Mouse (Mus musculus) midbrain, embryonic 16.5 days (tissue): ENCODE measurements at regions not wholly inside any gene's neighbourhood (a gene's known extent, or its start where the extent isn't known, plus 50 kb on each side); places are given as distances from the start of the nearest gene placed in this dataset.

Experiments
- ATAC-seq: fragments of 200-750 bp; cut with Nextera tagmentation; 2 replicates; pipeline ENCODE4 v1.8.0; 2017; ENCODE audit warnings: moderate TSS enrichment
- H3K27ac ChIP-seq: fragments of 300-500 bp; sonication (generic); 2 replicates; pipeline ENCODE4 v1.5.1; 2014; ENCODE audit warnings: mild to moderate bottlenecking, low read length, mixed read lengths
- H3K27me3 ChIP-seq: fragments of 300-500 bp; sonication (generic); 2 replicates; pipeline ENCODE4 v1.6.1; 2014; ENCODE audit warnings: low read depth, low read length, mixed read lengths; ENCODE audit not compliant: control insufficient read depth, insufficient read depth
- H3K36me3 ChIP-seq: fragments of 300-500 bp; sonication (generic); 2 replicates; pipeline ENCODE4 v1.6.1; 2014; ENCODE audit warnings: mild to moderate bottlenecking, low read length, moderate library complexity, mixed read lengths; ENCODE audit not compliant: control insufficient read depth, insufficient read depth
- H3K4me1 ChIP-seq: fragments of 300-500 bp; sonication (generic); 2 replicates; pipeline ENCODE4 v1.6.1; 2014; ENCODE audit warnings: mild to moderate bottlenecking, low read length, mixed read lengths; ENCODE audit not compliant: control insufficient read depth, insufficient read depth
- H3K4me2 ChIP-seq: fragments of 300-500 bp; sonication (generic); 2 replicates; pipeline ENCODE4 v1.6.1; 2014; ENCODE audit warnings: mild to moderate bottlenecking, low read length, mixed read lengths
- H3K4me3 ChIP-seq: fragments of 300-500 bp; sonication (generic); 2 replicates; pipeline ENCODE4 v1.5.1; 2014; ENCODE audit warnings: low read depth, mild to moderate bottlenecking, low read length, moderate library complexity, mixed read lengths
- H3K9ac ChIP-seq: fragments of 300-500 bp; sonication (generic); 2 replicates; pipeline ENCODE4 v1.6.1; 2014; ENCODE audit warnings: low read depth, low read length, mixed read lengths
- H3K9me3 ChIP-seq: fragments of 300-500 bp; sonication (generic); replicated peaks from 2 replicates; pipeline ENCODE4 v1.6.1; 2014; ENCODE audit warnings: mild to moderate bottlenecking, low read length, mixed read lengths; ENCODE audit not compliant: control insufficient read depth, poor library complexity, severe bottlenecking
- WGBS: fragments of 180-500 bp; shearing (Covaris S2); extraction: QIAGEN DNeasy Blood & Tissue Kit; methylation state at CpG from one replicate; pipeline ENCODE4 v1.1.7; 2014; 5-methylcytosine and 5-hydroxymethylcytosine counted together

DNA sequence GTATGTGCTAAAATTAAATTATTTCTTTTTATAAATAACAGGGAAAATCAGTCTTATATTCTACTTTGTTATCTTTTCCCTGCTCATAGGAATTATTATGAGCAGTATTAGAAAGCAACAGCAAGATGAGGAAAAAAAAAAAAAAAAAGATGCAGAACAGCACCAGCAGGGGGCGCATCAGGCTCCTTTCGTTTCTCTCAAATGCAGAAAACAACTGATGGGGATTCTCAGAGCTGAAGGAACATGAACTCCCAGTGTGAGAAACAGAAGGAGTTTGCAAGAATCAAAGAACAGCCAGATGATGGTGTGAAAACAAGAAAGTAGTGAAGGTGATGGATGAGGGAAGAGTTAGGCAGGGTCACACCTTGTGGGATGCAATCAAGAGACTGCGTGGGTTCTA lies 478.7 kb downstream of the Cenpc1 start:
- Histone ChIP-seq H3K4me1 (no peaks in the 10 kb centered on the region), H3K4me3 (no peak overlapping the region), H3K4me2 (no peak overlapping the region), H3K36me3 (no peaks in the 10 kb centered on the region), H3K9ac (no peak overlapping the region), H3K27ac (no peak overlapping the region), H3K9me3 (no peaks in the 10 kb centered on the region), H3K27me3 (no peaks in the 10 kb centered on the region)
- no peak for ATAC-seq
- 33% methylated on average over 3 of the region's 3 CpGs for WGBS

DNA sequence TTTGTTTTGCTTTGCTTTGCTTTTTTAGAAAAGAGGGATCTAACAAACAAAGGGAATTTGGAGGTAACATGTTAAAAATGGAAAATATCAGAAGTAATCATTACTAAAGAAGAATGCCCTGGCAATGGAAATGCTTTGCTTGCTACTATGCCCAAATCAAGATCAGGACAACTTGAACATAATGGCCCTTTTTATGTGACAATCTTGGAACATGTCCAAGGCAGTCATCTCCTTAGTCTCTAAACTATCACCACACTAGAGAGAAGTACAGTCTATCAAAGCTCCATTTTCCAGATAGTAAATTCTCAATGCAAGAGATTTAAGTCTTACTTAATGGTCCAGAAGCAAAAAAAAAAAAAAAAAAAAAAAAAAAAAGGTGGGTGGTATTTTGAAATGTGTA lies 492.9 kb downstream of the Cenpc1 start:
- H3K36me3 ChIP-seq: no peaks in the 10 kb centered on the region
- H3K9me3 ChIP-seq: no peaks in the 10 kb centered on the region
- ATAC-seq: no peak
- no peaks in the 10 kb centered on the region for H3K4me1 ChIP-seq
- no peak overlapping the region for H3K27ac ChIP-seq
- H3K9ac ChIP-seq: no peak overlapping the region
- H3K27me3 ChIP-seq: no peaks in the 10 kb centered on the region
- H3K4me2 ChIP-seq: no peak overlapping the region
- H3K4me3 ChIP-seq: no peak overlapping the region

- Histone ChIP-seq H3K27me3 (no peaks in the 10 kb centered on the region), H3K9ac (no peak overlapping the region), H3K4me1 (no peaks in the 10 kb centered on the region), H3K4me3 (no peak overlapping the region), H3K36me3 (no peaks in the 10 kb centered on the region), H3K4me2 (no peak overlapping the region), H3K27ac (no peak overlapping the region), H3K9me3 (no peaks in the 10 kb centered on the region)
- 51% methylated on average over 4 of the region's 4 CpGs for WGBS
- ATAC-seq: 0 out of 2 replicates have a peak, but pooled peaks have one; percentile 48
Observed at GRCm38 (mm10) chr5:85571967-85572366, 493.4 kb downstream of the Cenpc1 start.

DNA sequence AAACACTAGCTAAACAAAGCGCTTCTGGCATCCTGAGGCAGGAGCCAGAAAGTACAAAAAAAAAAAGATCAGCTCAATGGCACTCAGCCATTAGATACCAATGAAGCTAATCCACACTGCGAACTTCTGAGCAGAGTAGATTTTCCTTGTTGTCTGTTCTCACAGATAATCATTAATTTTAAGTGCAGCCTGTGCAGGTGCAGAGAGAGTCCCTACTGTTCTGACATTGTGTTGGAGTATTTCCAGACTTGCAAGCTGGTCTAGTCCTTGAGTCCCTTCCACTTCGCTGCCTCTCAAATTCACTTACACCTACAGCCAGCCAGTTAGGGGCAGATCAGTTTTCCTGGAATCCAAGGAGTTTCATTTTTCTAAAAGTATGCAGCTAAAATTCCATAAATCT lies 494.0 kb downstream of the Cenpc1 start:
- Histone ChIP-seq H3K36me3 (no peaks in the 10 kb centered on the region), H3K9me3 (no peaks in the 10 kb centered on the region), H3K4me2 (no peak overlapping the region), H3K4me3 (no peak overlapping the region), H3K9ac (no peak overlapping the region), H3K27me3 (no peaks in the 10 kb centered on the region), H3K4me1 (no peaks in the 10 kb centered on the region), H3K27ac (no peak overlapping the region)
- 59% methylated on average over 3 of the region's 3 CpGs for WGBS
- peak; percentile 60 for ATAC-seq

DNA sequence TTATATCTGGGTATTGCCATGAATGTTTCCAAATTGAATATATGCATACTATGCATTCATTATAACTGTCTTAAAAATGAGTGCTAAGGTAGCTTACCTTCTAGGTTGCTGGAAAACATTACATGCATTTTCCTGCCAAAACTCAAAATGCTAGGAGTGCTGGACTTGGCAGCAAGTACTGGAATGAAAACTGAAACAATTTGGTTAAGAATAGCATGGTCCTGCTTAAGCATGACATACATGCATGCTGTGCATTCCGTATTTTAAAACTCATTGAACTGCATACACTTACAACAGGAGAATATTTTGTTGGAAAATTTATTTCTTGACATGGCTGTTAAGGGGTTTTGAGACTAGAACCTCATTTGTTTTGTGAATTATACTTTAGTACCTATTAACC lies 529.1 kb downstream of the Cenpc1 start:
- ATAC-seq: no peak
- Histone ChIP-seq H3K27me3 (no peaks in the 10 kb centered on the region), H3K9ac (no peak overlapping the region), H3K9me3 (0 out of 2 replicates have a peak, but pooled peaks cover 2% of the 10 kb centered on the region), H3K4me3 (no peak overlapping the region), H3K4me2 (no peak overlapping the region), H3K4me1 (no peaks in the 10 kb centered on the region), H3K36me3 (no peaks in the 10 kb centered on the region), H3K27ac (no peak overlapping the region)
- WGBS: 69% methylated on average over 1 of the region's 1 CpGs

DNA sequence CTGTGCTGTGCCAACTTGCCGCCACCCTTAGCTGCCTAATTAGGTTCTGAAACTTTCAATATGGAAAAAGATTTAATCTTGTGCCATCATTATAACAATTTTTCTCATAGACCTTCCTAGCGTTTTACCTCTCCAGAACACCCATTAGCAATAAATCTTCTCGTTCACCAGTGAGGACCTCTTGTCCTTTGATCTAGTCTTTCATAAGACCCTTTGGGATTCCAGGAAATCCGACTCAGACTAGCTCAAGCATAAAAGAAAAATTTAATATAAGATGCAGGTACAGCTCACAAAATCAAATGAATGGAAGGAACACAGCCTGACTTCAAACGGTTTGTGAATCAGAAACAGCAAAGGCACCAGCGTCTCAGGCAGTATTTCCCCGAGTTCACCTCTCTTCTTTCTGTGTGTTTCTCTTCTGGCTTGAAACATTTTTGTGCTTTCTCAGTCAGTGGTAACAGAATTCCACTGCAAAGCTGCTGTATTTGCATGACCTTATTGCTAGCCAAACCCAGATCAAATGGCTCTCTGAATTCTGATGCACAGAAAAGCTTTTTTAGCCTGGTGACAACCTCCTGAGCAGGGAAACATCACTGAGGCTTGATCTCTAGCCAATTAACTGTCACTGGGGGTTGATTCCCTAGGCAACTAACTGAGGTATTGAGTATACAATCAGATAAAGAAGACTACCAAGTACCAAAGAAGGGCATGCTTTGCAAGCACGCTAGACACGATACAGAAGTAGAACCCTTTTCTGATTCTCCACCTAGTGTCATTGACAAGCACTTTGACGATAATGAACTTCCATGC lies 539.8 kb downstream of the Cenpc1 start:
- 56% methylated on average over 10 of the region's 10 CpGs for WGBS
- H3K9ac ChIP-seq: no peak overlapping the region
- peak; percentile 75 for ATAC-seq
- H3K4me1 ChIP-seq: no peaks in the 10 kb centered on the region
- no peak overlapping the region for H3K4me3 ChIP-seq
- H3K36me3 ChIP-seq: no peaks in the 10 kb centered on the region
- H3K27ac ChIP-seq: peak overlapping the region; percentile 38; the same call in 1 of the 2 replicates
- H3K4me2 ChIP-seq: no peak overlapping the region
- no peaks in the 10 kb centered on the region for H3K27me3 ChIP-seq
- H3K9me3 ChIP-seq: no peaks in the 10 kb centered on the region

DNA sequence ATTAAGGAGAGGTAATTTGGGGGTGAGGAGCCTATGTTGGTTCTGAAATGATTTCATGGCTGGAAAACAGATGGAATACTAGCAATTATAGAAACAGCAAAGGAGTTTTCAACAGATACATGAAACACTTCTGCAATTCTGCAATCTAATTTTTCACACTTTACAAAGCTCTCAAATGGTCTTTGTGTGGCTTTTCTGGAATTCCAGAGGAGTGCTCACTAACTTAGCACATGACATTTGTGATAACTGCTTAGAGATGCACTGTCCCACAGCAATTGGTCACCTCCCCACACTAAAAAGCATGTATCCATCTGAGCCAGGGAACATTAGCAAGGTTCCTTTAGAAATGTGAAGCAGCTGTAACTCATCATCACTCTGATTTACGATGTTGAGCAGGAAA lies 560.1 kb downstream of the Cenpc1 start:
- 84% methylated on average over 1 of the region's 1 CpGs for WGBS
- Histone ChIP-seq H3K27ac (no peak overlapping the region), H3K9me3 (no peaks in the 10 kb centered on the region), H3K4me1 (no peaks in the 10 kb centered on the region), H3K9ac (no peak overlapping the region), H3K36me3 (no peaks in the 10 kb centered on the region), H3K4me3 (no peak overlapping the region), H3K27me3 (no peaks in the 10 kb centered on the region), H3K4me2 (no peak overlapping the region)
- no peak for ATAC-seq

DNA sequence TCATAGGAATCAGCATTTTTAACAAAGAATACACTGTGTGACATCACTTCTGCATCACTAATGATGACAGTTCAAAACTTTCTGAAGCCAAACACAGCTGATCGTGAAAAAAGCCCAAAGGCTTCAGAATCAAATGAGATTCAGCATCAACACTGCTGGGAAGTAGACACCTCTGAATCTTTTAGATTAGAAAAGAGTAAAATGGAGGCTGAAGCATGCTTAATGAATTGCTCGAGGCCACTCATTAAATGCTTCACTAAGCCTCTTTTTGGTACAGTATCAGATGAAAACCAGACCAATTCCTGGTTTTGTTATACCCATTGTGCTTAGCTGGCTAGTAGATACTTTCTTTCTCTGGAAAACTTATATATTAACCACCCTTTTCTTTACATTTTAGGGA lies 568.1 kb downstream of the Cenpc1 start:
- Histone ChIP-seq H3K4me3 (no peak overlapping the region), H3K9ac (no peak overlapping the region), H3K27ac (no peak overlapping the region), H3K9me3 (no peaks in the 10 kb centered on the region), H3K27me3 (no peaks in the 10 kb centered on the region), H3K36me3 (no peaks in the 10 kb centered on the region), H3K4me2 (no peak overlapping the region), H3K4me1 (no peaks in the 10 kb centered on the region)
- WGBS: 46% methylated on average over 2 of the region's 2 CpGs
- ATAC-seq: no peak

GRCm38 (mm10) chr5:85485733-85486322 lies 579.6 kb downstream of the Cenpc1 start:
- Histone ChIP-seq H3K27ac (no peak overlapping the region), H3K36me3 (no peaks in the 10 kb centered on the region), H3K4me3 (no peak overlapping the region), H3K9ac (no peak overlapping the region), H3K27me3 (no peaks in the 10 kb centered on the region), H3K4me2 (no peak overlapping the region), H3K9me3 (no peaks in the 10 kb centered on the region), H3K4me1 (no peaks in the 10 kb centered on the region)
- 78% methylated on average over 2 of the region's 2 CpGs for WGBS
- ATAC-seq: no peak
